Comparison of ENCODE assay signal across 33 mouse cellular contexts in the genomic region with DNA sequence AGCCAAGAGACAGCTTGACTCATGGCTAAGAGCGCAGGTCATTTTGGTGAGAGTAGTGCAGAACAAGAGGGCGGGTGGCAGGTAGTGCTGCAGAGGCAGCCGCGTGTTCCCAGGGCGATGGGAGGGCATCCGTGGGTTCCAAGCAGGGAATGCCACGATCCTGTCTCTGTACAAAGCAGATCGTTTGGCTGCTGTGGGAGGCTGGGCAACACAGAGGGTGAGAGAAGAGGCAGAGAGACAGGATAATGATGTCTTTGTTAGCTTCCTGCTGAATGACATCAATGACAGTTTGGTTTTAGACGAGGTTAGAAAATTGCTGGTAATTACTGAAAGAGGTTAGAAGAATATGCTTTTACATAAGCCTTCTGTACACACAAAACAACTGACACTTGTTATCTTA. TPM values are rescaled to one million over a fixed set of nuclear protein-coding genes. Genes with fewer than 3 reads are reported as not detected.
DNase-seq lines count a peak whose midpoint lies in the region; ATAC-seq and TF ChIP-seq lines count a peak whose summit lies in the region.
"Had no signal": no experiment of that assay in that cellular context is flagged by ENCODE, and none has a peak within 500 bp of the region (broad histone marks: within the 10 kb centered on the region; RNA-seq: fewer than 3 reads in every experiment).

No protein-coding gene starts in this region.

- no peak overlapping the region for H3K4me3 ChIP-seq in hindbrain, embryonic 10.5 days
- H3K4me3 ChIP-seq in hindbrain, embryonic 12.5 days = no peak overlapping the region
- no peak overlapping the region for H3K4me3 ChIP-seq in midbrain, embryonic 11.5 days (ENCODE audit: low read depth, low read length)
- H3K4me3 ChIP-seq in midbrain, embryonic 15.5 days = no peak overlapping the region
- no peak overlapping the region for H3K4me3 ChIP-seq in forebrain, embryonic 16.5 days (replicated peaks; ENCODE audit: low read length)
- H3K4me3 ChIP-seq: embryonic facial prominence, embryonic 12.5 days; heart, adult 2 months; heart, embryonic 13.5 days; left cerebral cortex, adult 2 months; limb, embryonic 13.5 days; liver, embryonic 12.5 days; midbrain, embryonic 13.5 days; neural tube, embryonic 15.5 days had no signal

- no peaks in the 10 kb centered on the region for H3K27me3 ChIP-seq in hindbrain, embryonic 10.5 days (ENCODE audit: insufficient read depth, poor library complexity, severe bottlenecking)
- H3K27me3 ChIP-seq in hindbrain, embryonic 12.5 days = no peaks in the 10 kb centered on the region
- no peaks in the 10 kb centered on the region for H3K27me3 ChIP-seq in midbrain, embryonic 11.5 days (ENCODE audit: control insufficient read depth, insufficient read depth, low read length)
- H3K27me3 ChIP-seq in midbrain, embryonic 15.5 days (replicated peaks) = no peaks in the 10 kb centered on the region
- H3K27me3 ChIP-seq in forebrain, embryonic 16.5 days (replicated peaks; ENCODE audit: control insufficient read depth, insufficient read depth, low read length) = no peaks in the 10 kb centered on the region
- H3K27me3 ChIP-seq: embryonic facial prominence, embryonic 12.5 days; heart, embryonic 13.5 days; limb, embryonic 13.5 days; midbrain, embryonic 13.5 days; neural tube, embryonic 15.5 days had no signal

- DNase-seq in hindbrain, embryonic 10.5 days (ENCODE audit: low spot score) = no peak
- peak; percentile 21 for DNase-seq in midbrain, embryonic 11.5 days (ENCODE audit: low spot score, missing footprints)
- peak; percentile 51 for DNase-seq in brain, embryonic 14.5 days (ENCODE audit: low read depth)
- DNase-seq: adrenal gland, adult 2 months; adrenal gland, postnatal 36 days; B cell, adult 2 months; cerebellum, adult 9-10 months; cerebellum, postnatal 36 days; gastrocnemius, postnatal 36 days; heart, adult 2 months; heart, postnatal 10 days; kidney, adult 8-10 months; kidney, postnatal 4 days; liver, postnatal 0 days; lung, postnatal 36 days; thymus, adult 2 months; thymus, postnatal 4 days had no signal

- no peak for TF ChIP-seq CTCF in brain, embryonic 14.5 days (IDR thresholded peaks at IDR 0.05; ENCODE audit: borderline replicate concordance, extremely low read depth, insufficient read depth, insufficient read length)

- no peaks in the 10 kb centered on the region for H3K9me3 ChIP-seq in hindbrain, embryonic 10.5 days
- H3K9me3 ChIP-seq in hindbrain, embryonic 12.5 days (replicated peaks) = no peaks in the 10 kb centered on the region
- no peaks in the 10 kb centered on the region for H3K9me3 ChIP-seq in midbrain, embryonic 11.5 days (ENCODE audit: control insufficient read depth, low read length)
- no peaks in the 10 kb centered on the region for H3K9me3 ChIP-seq in midbrain, embryonic 15.5 days
- no peaks in the 10 kb centered on the region for H3K9me3 ChIP-seq in forebrain, embryonic 16.5 days (ENCODE audit: control insufficient read depth, low read length)
- H3K9me3 ChIP-seq: embryonic facial prominence, embryonic 12.5 days; heart, embryonic 13.5 days; limb, embryonic 13.5 days; liver, embryonic 12.5 days; midbrain, embryonic 13.5 days; neural tube, embryonic 15.5 days had no signal

- H3K36me3 ChIP-seq in hindbrain, embryonic 10.5 days = no peaks in the 10 kb centered on the region
- H3K36me3 ChIP-seq in hindbrain, embryonic 12.5 days = no peaks in the 10 kb centered on the region
- H3K36me3 ChIP-seq in midbrain, embryonic 11.5 days (ENCODE audit: control insufficient read depth, insufficient read depth, low read length) = no peaks in the 10 kb centered on the region
- H3K36me3 ChIP-seq in midbrain, embryonic 15.5 days (replicated peaks) = no peaks in the 10 kb centered on the region
- H3K36me3 ChIP-seq in forebrain, embryonic 16.5 days (ENCODE audit: control insufficient read depth, insufficient read depth) = no peaks in the 10 kb centered on the region
- H3K36me3 ChIP-seq: embryonic facial prominence, embryonic 12.5 days; heart, embryonic 13.5 days; limb, embryonic 13.5 days; liver, embryonic 12.5 days; midbrain, embryonic 13.5 days; neural tube, embryonic 15.5 days had no signal

- 48% methylated on average over 9 of the region's 9 CpGs for WGBS in hindbrain, embryonic 10.5 days
- 34% methylated on average over 9 of the region's 9 CpGs for WGBS in hindbrain, embryonic 12.5 days
- 54% methylated on average over 9 of the region's 9 CpGs for WGBS in midbrain, embryonic 11.5 days
- 38% methylated on average over 9 of the region's 9 CpGs for WGBS in midbrain, embryonic 15.5 days
- 26% methylated on average over 9 of the region's 9 CpGs for WGBS in forebrain, embryonic 16.5 days

- H3K9ac ChIP-seq in hindbrain, embryonic 12.5 days = no peak overlapping the region
- H3K9ac ChIP-seq in midbrain, embryonic 11.5 days (ENCODE audit: low read length) = no peak overlapping the region
- no peak overlapping the region for H3K9ac ChIP-seq in midbrain, embryonic 15.5 days
- H3K9ac ChIP-seq in forebrain, embryonic 16.5 days (replicated peaks; ENCODE audit: low read depth, low read length) = no peak overlapping the region; the same call in 1 of the 2 replicates
- H3K9ac ChIP-seq: embryonic facial prominence, embryonic 12.5 days; heart, embryonic 13.5 days; limb, embryonic 13.5 days; liver, embryonic 12.5 days; liver, postnatal 0 days; midbrain, embryonic 13.5 days; neural tube, embryonic 15.5 days had no signal

- peak overlapping the region; percentile 29; the same call in 1 of the 2 replicates for H3K27ac ChIP-seq in hindbrain, embryonic 10.5 days
- H3K27ac ChIP-seq in hindbrain, embryonic 12.5 days = no peak overlapping the region
- no peak overlapping the region for H3K27ac ChIP-seq in midbrain, embryonic 11.5 days (ENCODE audit: low read depth, low read length)
- no peak overlapping the region for H3K27ac ChIP-seq in midbrain, embryonic 15.5 days
- no peak overlapping the region for H3K27ac ChIP-seq in forebrain, embryonic 16.5 days (ENCODE audit: low read length)
- H3K27ac ChIP-seq: embryonic facial prominence, embryonic 12.5 days; heart, adult 2 months; heart, embryonic 13.5 days; kidney, postnatal 0 days; left cerebral cortex, adult 2 months; limb, embryonic 13.5 days; liver, embryonic 12.5 days; midbrain, embryonic 13.5 days; neural tube, embryonic 15.5 days had no signal

- no peak for ATAC-seq in hindbrain, embryonic 12.5 days (ENCODE audit: low FRiP score)
- ATAC-seq in midbrain, embryonic 11.5 days (ENCODE audit: low FRiP score) = no peak
- no peak for ATAC-seq in midbrain, embryonic 15.5 days (replicated peaks)
- ATAC-seq in forebrain, embryonic 16.5 days = 0 out of 2 replicates have a peak, but pooled peaks have one; percentile 31
- no peak for ATAC-seq in granulocyte monocyte progenitor cell, adult 5-6 weeks (replicated peaks; ENCODE audit: poor library complexity, severe bottlenecking)
- ATAC-seq: activated CD4-positive, CD25-positive, alpha-beta regulatory T cell, adult 4 months; intestine, embryonic 16.5 days; liver, embryonic 12.5 days; liver, postnatal 0 days; midbrain, embryonic 13.5 days had no signal

- TF ChIP-seq POLR2A in brain, embryonic 14.5 days (IDR thresholded peaks at IDR 0.05; ENCODE audit: borderline replicate concordance, extremely low read depth, insufficient read depth, insufficient read length, poor library complexity, severe bottlenecking) = no peak

- H3K4me1 ChIP-seq in hindbrain, embryonic 10.5 days (replicated peaks) = peaks cover 22% of the 10 kb centered on the region
- H3K4me1 ChIP-seq in hindbrain, embryonic 12.5 days = no peaks in the 10 kb centered on the region
- H3K4me1 ChIP-seq in midbrain, embryonic 11.5 days (ENCODE audit: control insufficient read depth, insufficient read depth, low read length) = no peaks in the 10 kb centered on the region
- H3K4me1 ChIP-seq in midbrain, embryonic 15.5 days = peaks cover 8% of the 10 kb centered on the region; the same call in 1 of the 2 replicates
- H3K4me1 ChIP-seq in forebrain, embryonic 16.5 days (replicated peaks; ENCODE audit: control insufficient read depth, insufficient read depth, low read length) = peaks cover 7% of the 10 kb centered on the region; the same call in 1 of the 2 replicates
- H3K4me1 ChIP-seq: heart, embryonic 13.5 days; limb, embryonic 13.5 days; liver, embryonic 12.5 days had no signal

- no peak overlapping the region for H3K4me2 ChIP-seq in hindbrain, embryonic 12.5 days (replicated peaks)
- H3K4me2 ChIP-seq in midbrain, embryonic 11.5 days = no peak overlapping the region
- H3K4me2 ChIP-seq in midbrain, embryonic 15.5 days = no peak overlapping the region
- no peak overlapping the region for H3K4me2 ChIP-seq in forebrain, embryonic 16.5 days (ENCODE audit: low read length)
- H3K4me2 ChIP-seq: embryonic facial prominence, embryonic 12.5 days; heart, embryonic 13.5 days; limb, embryonic 13.5 days; liver, embryonic 12.5 days; midbrain, embryonic 13.5 days; neural tube, embryonic 15.5 days had no signal

RNA-seq across cellular contexts. Expression of gene Mchr1, which starts 23.0 kb away (rescaled TPM):
- polyA plus RNA-seq in hindbrain, embryonic 10.5 days (2016; fragmentation: Nextera tagmentation; extraction: Ambion mirVana) = 0.14 and 0.22 TPM in 2 replicates
- polyA plus RNA-seq in hindbrain, embryonic 12.5 days (2016; fragmentation: Nextera tagmentation; extraction: Ambion mirVana) = 0.74 and 1.2 TPM in 2 replicates
- polyA plus RNA-seq in midbrain, embryonic 11.5 days (2014; fragmentation: Nextera tagmentation; extraction: Ambion mirVana) = 0.44 and 0.74 TPM in 2 replicates
- 5.3 and 5.8 TPM in 2 replicates for polyA plus RNA-seq in midbrain, embryonic 15.5 days (2015; fragmentation: Nextera tagmentation; extraction: Ambion mirVana)
- polyA plus RNA-seq in brain, embryonic 14.5 days (2012; rRNA removed) = 3.1 and 3.3 TPM in 2 replicates
- polyA plus RNA-seq in forebrain, embryonic 16.5 days (2015; fragmentation: Nextera tagmentation; extraction: Ambion mirVana) = 1.2 and 2.3 TPM in 2 replicates
- total RNA-seq in granulocyte monocyte progenitor cell, adult 5-6 weeks (2014; fragmentation: Nextera tagmentation) = not detected in 2 replicates
- not detected in 2 replicates for total RNA-seq in granulocyte monocyte progenitor cell, adult 5-6 weeks (2017)
- total RNA-seq: heart, adult 2 months; heart, postnatal 10 days; hematopoietic stem cell, adult 5-6 weeks; megakaryocyte, adult 5-6 weeks had no signal
- polyA plus RNA-seq: heart, adult 2 months; liver, embryonic 12.5 days had no signal
